Mouse (Mus musculus): ENCODE measurements around the gene Nxpe4. TPM values are rescaled to one million over a fixed set of nuclear protein-coding genes. Genes with fewer than 3 reads are reported as not detected.
"Not testable (repeated sequence)": the region's sequence is repeated elsewhere in the genome, so short reads cannot be mapped to it uniquely, and the experiment has no call there.

The Nxpe4 gene
- total RNA-seq, 1 experiment from 2014 or later: 141 TPM

GRCm38 (mm10) chr9:48362743-48363142 lies 200.9 kb downstream of the Nxpe4 start:
- no peak for ATAC-seq (replicated peaks; ENCODE audit: insufficient number of reproducible peaks, low FRiP score, low TSS enrichment, poor library complexity, severe bottlenecking)

DNA sequence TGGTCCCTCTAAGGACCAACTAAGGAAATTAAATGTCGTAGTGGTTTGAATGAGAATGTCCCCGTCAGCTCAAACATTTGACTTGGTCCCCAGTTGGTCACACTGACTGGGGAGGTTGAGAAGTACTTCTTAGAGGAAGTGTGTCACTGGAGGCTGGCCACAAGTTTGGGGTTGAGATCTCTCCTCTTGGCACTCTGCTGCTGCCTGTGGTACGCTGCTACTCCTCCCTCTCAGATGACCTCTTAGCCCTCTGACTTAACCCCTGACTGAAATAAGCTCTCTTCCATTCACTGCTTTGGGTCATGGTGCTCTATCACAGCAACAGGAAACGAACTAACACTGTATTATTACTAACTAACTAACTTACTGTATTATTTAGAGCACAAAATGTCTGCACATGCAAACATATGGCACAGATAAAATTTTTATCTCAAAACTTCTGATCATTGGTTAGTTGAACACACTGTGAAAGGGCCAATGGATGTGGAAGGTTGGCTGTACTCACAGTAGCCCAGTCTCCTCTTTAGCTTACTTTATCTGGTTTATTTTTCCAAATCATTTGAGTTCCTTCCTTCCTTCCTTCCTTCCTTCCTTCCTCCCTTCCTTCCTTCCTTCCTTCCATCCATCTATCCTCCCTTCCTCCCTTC lies 211.5 kb downstream of the Nxpe4 start:
- peak; percentile 92 for ATAC-seq (replicated peaks; ENCODE audit: insufficient number of reproducible peaks, low FRiP score, low TSS enrichment, poor library complexity, severe bottlenecking)

DNA sequence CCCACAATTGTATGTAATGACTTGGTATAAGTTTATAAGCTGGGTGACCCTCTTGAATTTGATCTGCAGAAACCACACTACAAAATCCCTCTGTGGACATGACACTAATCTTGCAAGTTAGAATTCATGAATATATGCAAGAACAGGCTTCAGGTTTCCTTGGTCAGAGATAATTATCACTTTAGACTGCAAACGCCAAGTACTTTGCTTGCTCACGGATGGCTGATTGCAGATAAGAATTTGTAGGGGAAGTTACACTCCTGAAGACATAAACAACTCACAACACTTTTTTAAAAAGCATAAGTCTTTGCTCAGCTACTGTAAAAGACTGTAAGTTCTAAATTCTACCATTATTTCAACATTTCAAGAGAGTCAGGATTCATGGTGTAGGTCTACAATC lies 212.5 kb downstream of the Nxpe4 start:
- ATAC-seq (replicated peaks; ENCODE audit: insufficient number of reproducible peaks, low FRiP score, low TSS enrichment, poor library complexity, severe bottlenecking): no peak

DNA sequence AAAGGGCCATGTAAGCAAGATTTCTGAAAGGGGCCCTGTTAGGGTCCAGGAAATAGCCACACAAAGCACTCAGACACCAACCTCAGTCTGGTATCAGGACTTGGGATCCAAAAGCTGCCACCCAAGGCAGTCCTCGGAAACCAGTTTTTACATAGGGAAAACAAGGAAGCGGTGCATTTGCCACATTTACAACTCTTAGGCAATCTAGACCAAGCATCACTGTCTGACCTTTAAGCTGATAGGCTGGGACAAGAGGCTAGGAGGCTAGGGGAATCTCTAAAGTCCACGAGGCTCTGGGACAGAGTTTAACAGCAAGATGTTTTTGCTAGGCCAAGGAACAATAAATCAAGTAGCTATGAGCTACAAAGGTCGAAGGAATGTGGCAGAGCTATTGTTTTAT lies 226.6 kb downstream of the Nxpe4 start:
- ATAC-seq (replicated peaks; ENCODE audit: insufficient number of reproducible peaks, low FRiP score, low TSS enrichment, poor library complexity, severe bottlenecking): peak; percentile 95

DNA sequence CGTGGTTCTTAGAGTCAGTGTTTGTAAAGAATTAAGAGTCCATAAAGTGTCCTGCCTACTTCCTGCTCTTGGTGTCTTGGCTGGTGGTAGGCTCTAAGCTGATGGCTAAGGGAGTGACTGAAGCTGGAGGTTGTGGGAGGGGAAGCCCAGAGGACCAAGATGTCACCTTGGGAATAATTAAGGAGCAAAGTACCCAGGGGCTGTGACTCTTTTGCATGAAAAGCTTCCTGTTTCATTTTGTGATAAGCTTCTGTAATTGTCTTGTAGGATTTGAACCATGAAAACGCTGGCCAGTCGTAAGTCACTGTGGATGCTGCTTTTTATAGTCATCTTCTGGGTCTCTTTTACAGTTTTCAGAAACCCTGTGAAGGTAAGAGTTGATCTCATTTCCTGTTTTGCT lies 228.2 kb downstream of the Nxpe4 start:
- peak; percentile 89 for ATAC-seq (replicated peaks; ENCODE audit: insufficient number of reproducible peaks, low FRiP score, low TSS enrichment, poor library complexity, severe bottlenecking)

GRCm38 (mm10) chr9:48403590-48404209 lies 241.9 kb downstream of the Nxpe4 start:
- peak; percentile 78 for ATAC-seq (replicated peaks; ENCODE audit: insufficient number of reproducible peaks, low FRiP score, low TSS enrichment, poor library complexity, severe bottlenecking)

DNA sequence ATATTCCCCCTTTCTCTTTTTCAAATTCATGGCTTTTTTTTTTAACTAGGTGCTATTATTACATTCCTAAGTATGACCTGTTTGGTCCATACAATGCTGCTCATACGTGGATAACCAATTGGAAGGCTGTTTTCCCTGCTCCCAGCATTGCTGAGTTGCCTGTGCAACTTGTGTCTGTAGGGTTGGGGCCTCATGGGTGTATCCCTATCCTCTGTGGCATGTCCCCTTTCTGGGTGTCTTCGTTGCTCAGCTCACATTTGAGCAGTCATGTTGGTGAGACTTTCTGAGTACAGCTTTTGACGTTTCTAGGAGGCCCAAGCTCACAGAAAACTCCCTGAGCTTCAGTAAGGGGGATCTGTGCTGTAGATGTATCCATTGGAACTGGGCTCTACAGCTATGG lies 242.9 kb downstream of the Nxpe4 start:
- ATAC-seq (replicated peaks; ENCODE audit: insufficient number of reproducible peaks, low FRiP score, low TSS enrichment, poor library complexity, severe bottlenecking): peak; percentile 80

- no peak for ATAC-seq (replicated peaks; ENCODE audit: insufficient number of reproducible peaks, low FRiP score, low TSS enrichment, poor library complexity, severe bottlenecking)
Measured at GRCm38 (mm10) chr9:48407549-48408327, 245.9 kb downstream of the Nxpe4 start.

DNA sequence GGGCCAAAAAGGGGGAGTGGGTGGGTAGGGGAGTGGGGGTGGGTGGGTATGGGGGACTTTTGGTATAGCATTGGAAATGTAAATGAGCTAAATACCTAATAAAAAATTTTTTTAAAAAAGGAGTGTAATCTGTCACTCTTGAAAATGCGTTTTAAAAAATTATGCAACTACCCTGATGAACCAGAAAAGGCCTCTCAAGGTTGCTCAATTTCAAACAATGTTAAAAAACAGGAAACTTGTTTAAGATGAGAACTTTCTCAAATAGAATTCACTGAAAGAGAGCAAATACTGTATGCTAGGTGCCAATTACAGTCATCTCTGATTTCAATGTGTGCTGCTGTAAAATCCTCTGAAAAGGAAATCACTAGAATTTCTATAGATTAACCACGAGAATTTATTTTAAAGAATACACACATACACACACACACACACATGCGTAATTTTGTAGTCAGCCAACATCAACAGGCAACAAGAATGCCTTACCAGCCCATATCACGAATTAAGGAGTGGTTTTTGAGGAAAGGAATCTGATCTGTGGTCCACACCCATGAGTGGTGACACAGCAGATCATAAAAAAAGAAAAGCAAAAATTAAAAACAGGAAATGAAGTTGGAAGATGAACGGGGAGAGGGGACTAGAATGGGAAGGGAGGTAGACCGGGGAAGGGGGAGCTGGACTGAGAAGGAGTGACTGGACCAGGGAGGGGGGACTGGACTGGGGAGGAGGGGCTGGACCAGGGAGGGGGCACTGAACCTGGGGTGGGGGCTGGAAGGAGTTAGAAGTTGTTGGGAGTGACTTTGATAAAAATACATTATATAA lies 248.6 kb downstream of the Nxpe4 start:
- ATAC-seq (replicated peaks; ENCODE audit: insufficient number of reproducible peaks, low FRiP score, low TSS enrichment, poor library complexity, severe bottlenecking): peak; percentile 57

- no peak for ATAC-seq (replicated peaks; ENCODE audit: insufficient number of reproducible peaks, low FRiP score, low TSS enrichment, poor library complexity, severe bottlenecking)
Measured at GRCm38 (mm10) chr9:48413591-48413990, 251.8 kb downstream of the Nxpe4 start.

GRCm38 (mm10) chr9:48417366-48417765 lies 255.5 kb downstream of the Nxpe4 start:
- not testable (repeated sequence) for ATAC-seq (replicated peaks; ENCODE audit: insufficient number of reproducible peaks, low FRiP score, low TSS enrichment, poor library complexity, severe bottlenecking)

- ATAC-seq (replicated peaks; ENCODE audit: insufficient number of reproducible peaks, low FRiP score, low TSS enrichment, poor library complexity, severe bottlenecking): peak; percentile 64
Measured at GRCm38 (mm10) chr9:48417994-48418393, 256.2 kb downstream of the Nxpe4 start.

DNA sequence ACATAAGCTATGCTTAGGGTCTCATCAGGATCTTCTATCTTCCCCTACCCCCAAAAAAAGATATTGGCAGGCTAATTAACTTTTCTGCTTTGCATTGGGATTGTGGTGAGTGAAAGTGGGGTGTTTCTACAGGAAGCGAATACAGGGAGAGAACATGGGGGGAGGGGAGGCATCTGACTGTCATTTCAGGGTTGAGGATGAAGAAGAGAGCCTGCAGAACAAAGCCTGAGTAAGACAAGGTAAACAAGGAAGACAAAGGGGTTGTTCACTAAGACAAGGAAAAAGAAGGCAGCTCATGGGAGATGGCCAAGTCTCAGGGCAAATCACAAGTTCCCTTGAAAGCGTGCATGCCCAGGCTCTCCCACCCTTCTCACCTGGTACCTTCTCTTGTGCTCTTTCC lies 256.6 kb downstream of the Nxpe4 start:
- ATAC-seq (replicated peaks; ENCODE audit: insufficient number of reproducible peaks, low FRiP score, low TSS enrichment, poor library complexity, severe bottlenecking): no peak

GRCm38 (mm10) chr9:48418829-48419228 lies 257.0 kb downstream of the Nxpe4 start:
- ATAC-seq (replicated peaks; ENCODE audit: insufficient number of reproducible peaks, low FRiP score, low TSS enrichment, poor library complexity, severe bottlenecking): no peak

DNA sequence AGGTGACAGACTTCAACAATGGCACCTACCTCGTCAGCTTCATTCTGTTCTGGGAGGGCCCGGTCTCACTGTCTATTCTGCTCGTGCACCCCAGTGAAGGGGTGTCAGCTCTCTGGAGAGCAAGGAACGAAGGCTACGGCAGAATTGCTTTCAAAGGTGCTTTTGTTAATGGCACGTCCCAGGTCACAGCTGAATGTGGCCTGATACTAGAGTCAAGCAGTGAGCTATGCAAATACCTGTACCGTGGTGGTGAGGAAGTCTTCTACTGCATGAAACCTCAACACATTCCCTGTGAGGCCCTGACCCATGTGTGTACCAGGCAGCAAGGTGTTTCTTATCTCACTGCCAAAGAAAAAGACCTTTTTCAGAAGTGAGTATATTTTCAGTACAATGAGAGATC lies 258.6 kb downstream of the Nxpe4 start:
- no peak for ATAC-seq (replicated peaks; ENCODE audit: insufficient number of reproducible peaks, low FRiP score, low TSS enrichment, poor library complexity, severe bottlenecking)

DNA sequence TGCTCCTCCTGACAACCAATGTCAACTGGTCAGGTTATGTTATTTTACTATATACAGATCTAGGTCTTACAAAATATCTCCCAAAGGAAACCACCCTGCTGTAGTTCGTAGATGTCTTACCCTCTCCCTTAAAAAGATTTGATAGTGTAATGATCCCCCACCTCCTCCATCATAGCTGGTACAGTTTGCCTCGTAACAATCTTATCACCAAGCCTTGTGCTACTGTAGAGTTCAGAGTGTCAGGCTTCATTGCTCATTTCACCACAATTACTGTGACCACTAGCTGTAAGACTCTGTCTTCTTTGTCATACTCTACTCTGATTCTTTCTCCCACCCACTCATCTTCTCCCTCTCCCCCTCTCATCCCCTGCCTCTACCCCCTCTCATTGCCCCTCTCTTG lies 259.2 kb downstream of the Nxpe4 start:
- no peak for ATAC-seq (replicated peaks; ENCODE audit: insufficient number of reproducible peaks, low FRiP score, low TSS enrichment, poor library complexity, severe bottlenecking)

- ATAC-seq (replicated peaks; ENCODE audit: insufficient number of reproducible peaks, low FRiP score, low TSS enrichment, poor library complexity, severe bottlenecking): no peak
Measured at GRCm38 (mm10) chr9:48421561-48421960, 259.7 kb downstream of the Nxpe4 start.

GRCm38 (mm10) chr9:48422382-48422781 lies 260.6 kb downstream of the Nxpe4 start:
- ATAC-seq (replicated peaks; ENCODE audit: insufficient number of reproducible peaks, low FRiP score, low TSS enrichment, poor library complexity, severe bottlenecking): peak; percentile 89

GRCm38 (mm10) chr9:48423256-48423655 lies 261.4 kb downstream of the Nxpe4 start:
- no peak for ATAC-seq (replicated peaks; ENCODE audit: insufficient number of reproducible peaks, low FRiP score, low TSS enrichment, poor library complexity, severe bottlenecking)
